Mouse (Mus musculus) liver (tissue): ENCODE measurements around the gene Crat.

Experiments
- DNase-seq: peaks from one replicate; pipeline ENCODE4 v3.0.0-alpha.2; 2020; ENCODE audit warnings: mixed read lengths

Crat gene

DNA sequence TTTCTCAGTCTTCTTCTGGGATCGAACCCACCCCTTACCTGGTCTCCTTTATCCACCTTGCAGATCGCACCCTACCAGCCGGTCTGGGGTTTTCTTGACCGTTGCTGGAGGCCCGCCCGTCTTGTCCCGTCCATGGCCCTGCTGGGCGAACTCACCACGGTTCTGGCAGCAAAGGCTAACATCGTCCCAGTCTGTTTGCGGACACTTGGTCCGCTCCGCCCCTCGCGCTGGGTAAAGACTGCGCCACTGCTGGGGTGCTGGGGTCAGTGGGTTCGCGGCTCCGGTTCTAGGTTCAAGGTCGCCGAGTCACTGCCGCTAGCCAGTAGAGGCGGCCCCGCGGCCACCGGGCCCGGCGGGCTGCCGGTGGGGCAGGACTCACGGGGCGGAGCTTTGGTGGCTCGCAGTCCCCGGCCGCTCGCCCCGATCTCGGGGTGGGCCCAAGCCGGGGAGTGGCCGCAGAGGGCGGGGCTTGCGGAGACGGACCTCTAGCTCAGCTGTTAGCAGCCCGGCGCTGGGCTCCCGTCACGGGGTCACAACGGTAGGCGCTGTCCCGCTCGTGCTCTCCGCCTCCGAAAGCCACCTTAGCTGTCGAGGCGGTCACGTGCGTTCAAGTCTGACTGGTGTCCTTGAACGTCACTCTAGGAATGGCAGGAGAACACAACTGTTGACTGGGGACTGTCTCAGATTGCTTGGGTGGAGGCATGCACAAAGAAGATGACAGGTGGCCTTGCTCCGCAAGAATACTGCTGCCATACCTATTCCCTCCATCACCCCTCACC is at the start of gene Crat:
Gene Crat (minus strand): TSS at position 657 of the 779 bp plus-strand sequence.
- peak; percentile 98 for DNase-seq

DNA sequence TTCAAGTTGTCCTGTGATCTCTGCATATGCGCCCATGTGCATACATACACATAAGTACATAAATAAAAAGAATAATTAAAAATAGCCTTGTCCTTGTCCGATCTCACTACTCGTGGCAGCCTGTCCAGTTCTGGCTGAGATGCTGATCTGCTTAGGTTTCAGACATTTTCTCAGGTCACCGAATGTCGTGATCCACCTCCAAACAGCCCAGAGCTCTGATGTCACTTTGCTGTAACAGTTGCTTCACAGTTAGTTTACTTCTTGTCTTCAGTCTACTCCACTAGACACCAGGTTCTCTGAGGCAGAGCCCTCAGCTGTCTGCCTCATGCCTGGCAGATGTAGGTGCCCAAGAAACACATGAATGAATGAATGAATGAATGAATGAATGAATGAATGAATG is 48.8 kb upstream of the Crat start:
- DNase-seq, result no peak

- DNase-seq, result peak; percentile 83
Observed at GRCm38 (mm10) chr2:30463904-30464330, 48.3 kb upstream of the Crat start.

GRCm38 (mm10) chr2:30463341-30463761 is 47.7 kb upstream of the Crat start:
- no peak for DNase-seq

DNA sequence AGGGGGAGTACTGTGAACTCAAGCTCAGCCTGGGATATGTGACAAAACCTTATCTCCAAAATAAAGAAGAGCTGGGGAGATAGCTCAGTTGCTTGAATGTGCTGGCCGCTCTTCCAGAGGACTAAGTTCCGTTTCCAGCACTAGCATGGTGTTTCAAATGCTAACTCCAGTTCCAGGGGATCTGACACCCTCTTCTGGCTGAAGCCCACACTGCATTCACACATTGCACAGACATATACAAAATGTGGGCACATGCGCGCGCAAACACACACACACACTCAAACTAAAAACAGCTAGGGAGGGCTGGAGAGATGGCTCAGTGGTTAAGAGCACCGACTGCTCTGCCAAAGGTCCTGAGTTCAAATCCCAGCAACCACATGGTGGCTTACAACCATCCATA is 43.6 kb upstream of the Crat start:
- DNase-seq, result no peak

GRCm38 (mm10) chr2:30458349-30458748 is 42.7 kb upstream of the Crat start:
- DNase-seq, result no peak

DNA sequence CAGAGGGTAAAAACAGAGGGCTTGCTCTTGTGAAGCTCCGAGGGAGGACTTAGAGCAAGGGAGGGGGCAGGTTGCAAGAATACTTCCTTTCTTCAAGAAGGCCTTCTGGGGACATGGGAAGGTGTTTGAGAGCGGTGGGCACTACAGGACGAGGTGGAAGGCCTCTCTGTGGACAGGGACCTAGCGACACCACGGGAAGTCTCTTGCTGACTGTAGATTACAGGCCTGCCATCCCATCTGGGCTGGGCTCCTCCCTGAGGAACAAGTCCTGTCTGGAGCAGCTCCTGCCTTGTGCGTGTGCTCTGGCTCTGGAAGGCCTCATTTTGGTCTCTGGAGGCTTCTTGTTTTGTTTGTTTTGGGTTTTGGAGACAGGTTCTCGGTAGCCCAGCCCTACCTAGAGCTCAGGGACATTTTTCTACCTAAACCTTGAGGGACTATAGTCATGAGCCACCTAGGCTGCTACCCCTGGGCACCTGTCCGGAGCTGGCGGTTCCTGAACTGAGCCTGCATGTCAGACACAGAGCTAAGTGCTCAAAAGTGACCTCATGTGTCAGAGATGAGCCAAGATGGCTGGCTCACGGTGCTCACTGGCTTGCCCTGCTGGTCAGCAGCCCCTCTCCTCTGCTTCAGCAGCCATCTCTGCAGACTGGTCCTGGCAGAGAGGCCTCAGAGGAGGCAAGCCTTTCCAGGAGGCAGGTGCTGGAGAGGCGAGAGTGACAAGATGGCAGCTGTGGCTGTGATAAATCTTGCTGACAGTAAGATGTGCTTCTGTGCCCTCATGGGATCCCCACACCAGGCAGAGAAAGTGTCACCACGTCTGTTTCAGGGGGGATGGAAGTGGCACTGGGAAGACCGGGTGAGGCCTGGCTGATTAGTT is 40.7 kb upstream of the Crat start:
- no peak for DNase-seq

- no peak for DNase-seq
Observed at GRCm38 (mm10) chr2:30454587-30454986, 39.0 kb upstream of the Crat start.

DNA sequence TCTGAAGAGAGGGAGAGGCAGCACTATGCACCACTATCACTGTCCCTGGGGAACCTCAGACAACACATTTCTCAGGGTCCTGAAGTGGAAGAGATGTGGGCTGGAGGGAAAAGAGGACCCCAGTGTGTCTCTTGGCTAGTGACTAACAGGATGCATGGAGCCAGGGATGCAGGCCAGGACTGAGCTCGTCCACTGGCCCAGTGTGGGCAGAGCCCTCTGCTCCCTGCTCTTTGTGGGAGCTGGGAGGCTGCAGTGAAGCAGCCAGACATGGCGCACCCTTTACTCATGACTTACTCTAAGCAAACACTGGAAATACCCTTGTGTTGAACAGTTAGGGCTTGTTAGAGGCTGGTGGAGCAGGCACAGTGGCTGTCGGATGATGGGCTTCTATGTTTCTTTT is 38.0 kb upstream of the Crat start:
- no peak for DNase-seq

DNA sequence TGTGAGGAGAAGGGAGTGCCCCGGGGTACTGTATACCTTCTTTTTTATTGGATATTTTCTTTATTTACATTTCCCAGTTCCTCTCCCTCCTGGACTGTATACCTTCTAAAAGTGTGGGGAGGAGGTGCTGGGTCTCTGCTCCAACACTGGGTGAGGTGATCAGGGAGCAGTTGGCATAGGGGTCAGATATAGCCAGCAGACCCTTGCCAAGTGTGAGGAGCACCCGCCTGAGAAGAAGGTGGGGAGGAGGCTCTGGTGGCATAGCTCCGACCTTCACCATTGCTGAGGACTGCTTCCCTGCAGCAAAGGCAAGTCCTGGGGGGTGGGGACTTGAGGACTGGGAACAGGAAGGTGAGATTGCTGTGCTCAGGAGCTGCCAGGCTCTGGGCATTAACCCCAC is 35.9 kb upstream of the Crat start:
- DNase-seq, result no peak

GRCm38 (mm10) chr2:30450530-30450929 is 34.9 kb upstream of the Crat start:
- no peak for DNase-seq

- DNase-seq, result no peak
Observed at GRCm38 (mm10) chr2:30448371-30448770, 32.8 kb upstream of the Crat start.

DNA sequence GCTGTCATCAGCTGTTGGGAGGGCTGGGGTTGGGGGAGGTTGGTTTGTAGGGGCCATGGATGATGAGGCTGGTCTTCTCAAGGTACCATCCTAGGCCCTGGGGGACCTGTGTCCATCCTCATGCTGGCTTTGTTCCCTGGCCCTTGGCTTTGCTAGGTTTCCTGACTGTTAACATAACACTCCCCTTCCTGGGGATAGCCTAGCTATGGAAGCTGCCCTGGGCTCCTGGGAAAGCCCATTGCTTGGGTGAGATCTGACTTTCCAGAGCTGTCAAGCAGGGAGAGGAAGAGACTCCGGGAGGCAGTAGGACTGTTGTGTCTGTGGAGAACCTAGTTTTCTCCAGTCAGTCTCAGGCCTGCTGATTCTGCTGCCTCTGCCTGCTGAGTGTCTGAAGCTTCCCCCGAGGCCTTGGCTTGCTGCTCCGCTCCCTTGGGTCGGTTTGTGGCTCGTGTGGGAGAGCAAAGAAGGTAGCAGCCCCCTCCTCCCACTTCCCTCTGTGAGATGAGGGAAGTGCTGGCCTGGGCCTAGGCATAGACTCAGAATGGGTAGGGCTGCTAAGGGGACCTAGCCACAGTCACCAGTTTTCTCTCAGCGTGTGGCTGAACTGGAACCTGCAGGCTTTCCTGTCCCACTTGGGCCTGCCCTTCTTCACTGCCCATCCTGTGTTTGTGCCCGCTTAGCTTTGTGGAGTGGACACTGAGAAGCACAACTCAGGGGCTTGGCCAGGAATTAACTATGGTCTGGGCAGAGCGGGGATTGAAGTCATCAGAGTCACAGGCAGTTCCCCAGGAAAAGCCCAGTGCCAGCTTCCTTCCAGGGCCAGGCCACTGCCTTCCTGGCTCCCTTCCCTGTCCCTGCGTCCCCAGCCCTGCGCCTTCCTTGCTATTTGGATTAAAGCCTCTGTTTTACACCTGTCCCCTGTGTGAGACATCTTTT is 31.5 kb upstream of the Crat start:
- no peak for DNase-seq

DNA sequence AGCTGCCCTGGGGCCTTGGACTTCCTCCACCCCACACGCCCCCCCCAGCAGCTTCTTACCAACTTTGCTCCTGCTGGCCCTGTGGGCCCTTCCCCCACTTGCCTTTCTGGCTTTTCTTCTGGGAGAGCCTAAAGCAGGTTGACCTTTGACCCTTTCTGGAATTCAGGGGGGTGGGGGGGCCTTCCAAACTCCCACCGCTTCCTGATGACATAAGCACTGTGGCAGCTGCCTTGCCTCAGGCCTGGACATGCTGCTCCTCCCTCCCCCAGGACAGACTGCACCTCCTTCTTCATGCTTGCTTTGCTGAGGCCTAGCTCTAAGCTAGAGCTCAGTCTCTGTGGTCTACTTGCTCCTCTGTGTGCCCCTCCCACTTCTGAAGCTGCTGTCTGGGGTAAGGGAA is 29.7 kb upstream of the Crat start:
- peak; percentile 49 for DNase-seq

DNA sequence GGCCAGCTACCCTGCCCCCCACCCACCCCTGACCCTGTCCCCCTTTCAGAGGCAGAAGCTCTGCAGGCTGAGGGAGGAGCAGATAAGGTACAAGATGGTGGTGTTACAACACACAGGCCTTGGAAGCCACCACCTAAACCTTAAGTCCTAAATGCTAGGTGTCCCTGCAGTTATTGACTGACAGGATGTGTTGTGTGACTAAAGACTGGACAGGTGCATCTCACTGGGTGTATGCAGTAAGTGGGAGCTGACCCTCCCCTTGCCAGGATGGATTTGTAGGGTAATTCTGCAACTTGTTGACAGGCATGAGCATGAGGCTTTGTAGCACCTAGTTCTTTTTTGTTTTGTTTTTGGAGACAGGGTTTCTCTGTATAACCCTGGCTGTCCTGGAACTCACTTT is 28.8 kb upstream of the Crat start:
- no peak for DNase-seq

DNA sequence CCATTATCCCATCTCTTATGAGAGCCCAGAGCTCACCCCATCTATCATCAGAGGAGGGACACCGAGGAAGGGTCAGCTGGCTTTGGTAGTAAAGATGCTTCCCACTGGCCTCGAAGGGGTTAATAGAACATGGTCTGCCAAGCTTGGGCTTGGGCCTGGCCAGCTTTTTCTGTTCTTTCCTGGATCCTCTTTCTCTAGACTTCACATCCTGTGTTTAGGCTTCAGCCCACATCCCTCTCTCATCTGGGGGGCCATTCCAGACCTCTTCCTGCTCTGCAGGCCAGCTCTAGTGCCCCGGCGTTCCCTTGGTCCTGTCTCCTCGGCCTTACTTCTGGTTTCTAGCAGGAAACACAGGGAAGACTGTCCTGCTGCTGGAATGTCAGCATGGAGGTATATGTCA is 28.4 kb upstream of the Crat start:
- no peak for DNase-seq

DNA sequence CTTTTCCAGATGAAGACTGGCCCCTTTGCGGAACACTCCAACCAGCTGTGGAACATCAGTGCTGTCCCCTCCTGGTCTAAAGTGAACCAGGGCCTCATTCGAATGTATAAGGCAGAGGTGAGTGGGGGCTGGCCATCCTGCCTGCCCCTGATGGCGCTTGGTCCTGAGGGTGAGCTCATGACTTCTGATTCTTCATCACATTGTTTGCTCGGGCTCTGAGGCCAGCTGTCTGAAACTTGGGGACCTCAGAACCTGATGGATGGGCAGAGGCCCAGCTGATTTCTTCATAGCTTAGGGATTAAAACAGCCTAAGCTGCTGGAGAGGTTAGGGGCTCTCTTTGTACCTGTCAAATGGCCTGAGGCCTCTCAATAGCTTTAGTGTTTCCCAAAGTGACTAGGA is 27.7 kb upstream of the Crat start:
- no peak for DNase-seq

DNA sequence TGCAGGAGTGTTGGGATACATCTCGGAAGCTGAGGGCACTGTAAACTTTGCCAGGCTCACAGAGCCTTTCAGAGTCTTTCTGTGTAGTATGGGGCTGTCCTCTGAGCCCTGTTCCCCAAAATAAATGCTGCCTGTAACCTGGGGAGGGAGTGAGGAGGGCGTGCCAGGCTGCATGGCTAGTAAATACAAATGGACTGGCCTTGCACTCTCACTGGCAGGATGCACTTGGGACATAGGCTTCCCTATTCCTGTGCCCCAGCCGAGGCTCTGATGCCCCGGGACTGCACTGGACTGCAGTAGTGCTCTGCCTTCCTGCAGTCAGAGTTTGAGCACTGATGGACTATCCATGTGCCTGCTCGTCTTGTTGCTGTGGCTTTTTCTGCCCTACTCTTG is 26.9 kb upstream of the Crat start:
- no peak for DNase-seq

- peak; percentile 80 for DNase-seq
Observed at GRCm38 (mm10) chr2:30441518-30442497, 26.2 kb upstream of the Crat start.

GRCm38 (mm10) chr2:30440701-30441517 is 25.3 kb upstream of the Crat start:
- peak; percentile 60 for DNase-seq

- no peak for DNase-seq
Observed at GRCm38 (mm10) chr2:30440211-30440700, 24.6 kb upstream of the Crat start.
